Mouse (Mus musculus): ENCODE measurements at regions not wholly inside any gene's neighbourhood (a gene's known extent, or its start where the extent isn't known, plus 50 kb on each side); places are given as distances from the start of the nearest gene placed in this dataset.
"Not testable (repeated sequence)": the region's sequence is repeated elsewhere in the genome, so short reads cannot be mapped to it uniquely, and the experiment has no call there.

GRCm38 (mm10) chr4:23148097-23148849, 660.1 kb upstream of the Pou3f2 start:
- no peak overlapping the region for H3K4me3 ChIP-seq
- H3K27ac ChIP-seq (replicated peaks): no peak overlapping the region
- no peak overlapping the region for H3K4me2 ChIP-seq
- H3K4me1 ChIP-seq: no peaks in the 10 kb centered on the region
- H3K27me3 ChIP-seq (replicated peaks): no peaks in the 10 kb centered on the region
- H3K36me3 ChIP-seq: no peaks in the 10 kb centered on the region
- H3K9me3 ChIP-seq: no peaks in the 10 kb centered on the region
- H3K9ac ChIP-seq: no peak overlapping the region
- no peak for ATAC-seq (ENCODE audit: extremely low read depth, insufficient number of reproducible peaks, low FRiP score, low TSS enrichment)
- 74% methylated on average over 3 of the region's 3 CpGs for WGBS

GRCm38 (mm10) chr4:23133386-23133785, 645.2 kb upstream of the Pou3f2 start:
- Histone ChIP-seq H3K4me2 (no peak overlapping the region), H3K9me3 (no peaks in the 10 kb centered on the region), H3K27ac (replicated peaks) (no peak overlapping the region), H3K4me3 (no peak overlapping the region), H3K4me1 (no peaks in the 10 kb centered on the region), H3K27me3 (replicated peaks) (no peaks in the 10 kb centered on the region), H3K9ac (no peak overlapping the region), H3K36me3 (no peaks in the 10 kb centered on the region)
- 31% methylated on average over 2 of the region's 2 CpGs for WGBS
- no peak for ATAC-seq (ENCODE audit: extremely low read depth, insufficient number of reproducible peaks, low FRiP score, low TSS enrichment)

- ATAC-seq (ENCODE audit: extremely low read depth, insufficient number of reproducible peaks, low FRiP score, low TSS enrichment); H3K27me3 ChIP-seq (replicated peaks); H3K4me3 ChIP-seq; H3K9me3 ChIP-seq; H3K9ac ChIP-seq; H3K4me2 ChIP-seq; H3K4me1 ChIP-seq; H3K27ac ChIP-seq (replicated peaks); H3K36me3 ChIP-seq: not testable (repeated sequence)
- WGBS: 82% methylated on average over 2 of the region's 2 CpGs
Observed at GRCm38 (mm10) chr4:23101452-23101851, 613.3 kb upstream of the Pou3f2 start.

- no peaks in the 10 kb centered on the region for H3K4me1 ChIP-seq
- H3K36me3 ChIP-seq: no peaks in the 10 kb centered on the region
- WGBS: 85% methylated on average over 5 of the region's 5 CpGs
- no peak for ATAC-seq (ENCODE audit: extremely low read depth, insufficient number of reproducible peaks, low FRiP score, low TSS enrichment)
- H3K4me3 ChIP-seq: no peak overlapping the region
- H3K9me3 ChIP-seq: no peaks in the 10 kb centered on the region
- H3K4me2 ChIP-seq: no peak overlapping the region
- no peaks in the 10 kb centered on the region for H3K27me3 ChIP-seq (replicated peaks)
- H3K9ac ChIP-seq: no peak overlapping the region
- H3K27ac ChIP-seq (replicated peaks): no peak overlapping the region
Observed at GRCm38 (mm10) chr4:23079521-23079920, 591.4 kb upstream of the Pou3f2 start.

- no peak overlapping the region for H3K9ac ChIP-seq
Observed at GRCm38 (mm10) chr4:23077603-23078002, 589.4 kb upstream of the Pou3f2 start.

GRCm38 (mm10) chr4:23050701-23051317, 562.6 kb upstream of the Pou3f2 start:
- H3K4me3 ChIP-seq: no peak overlapping the region
- no peaks in the 10 kb centered on the region for H3K36me3 ChIP-seq
- H3K9ac ChIP-seq: no peak overlapping the region
- H3K9me3 ChIP-seq: no peaks in the 10 kb centered on the region
- H3K4me1 ChIP-seq: no peaks in the 10 kb centered on the region
- ATAC-seq (ENCODE audit: extremely low read depth, insufficient number of reproducible peaks, low FRiP score, low TSS enrichment): no peak
- WGBS: 76% methylated on average over 9 of the region's 9 CpGs
- H3K4me2 ChIP-seq: no peak overlapping the region
- H3K27ac ChIP-seq (replicated peaks): no peak overlapping the region
- H3K27me3 ChIP-seq (replicated peaks): no peaks in the 10 kb centered on the region

More at GRCm38 (mm10) chr4:23077603-23078002, 589.4 kb upstream of the Pou3f2 start:
- H3K4me3 ChIP-seq: no peak overlapping the region
- WGBS: 60% methylated on average over 2 of the region's 2 CpGs
- no peaks in the 10 kb centered on the region for H3K4me1 ChIP-seq
- H3K36me3 ChIP-seq: no peaks in the 10 kb centered on the region
- H3K27ac ChIP-seq (replicated peaks): no peak overlapping the region
- no peak for ATAC-seq (ENCODE audit: extremely low read depth, insufficient number of reproducible peaks, low FRiP score, low TSS enrichment)
- no peaks in the 10 kb centered on the region for H3K27me3 ChIP-seq (replicated peaks)
- H3K4me2 ChIP-seq: no peak overlapping the region
- no peaks in the 10 kb centered on the region for H3K9me3 ChIP-seq

- Histone ChIP-seq H3K9me3 (no peaks in the 10 kb centered on the region), H3K4me3 (no peak overlapping the region), H3K27me3 (replicated peaks) (no peaks in the 10 kb centered on the region), H3K4me2 (no peak overlapping the region), H3K36me3 (no peaks in the 10 kb centered on the region), H3K9ac (no peak overlapping the region), H3K4me1 (no peaks in the 10 kb centered on the region), H3K27ac (replicated peaks) (no peak overlapping the region)
- WGBS: 76% methylated on average over 6 of the region's 6 CpGs
- no peak for ATAC-seq (ENCODE audit: extremely low read depth, insufficient number of reproducible peaks, low FRiP score, low TSS enrichment)
Observed at GRCm38 (mm10) chr4:23037784-23038183, 549.6 kb upstream of the Pou3f2 start.

GRCm38 (mm10) chr4:23031271-23031670, 543.1 kb upstream of the Pou3f2 start:
- Histone ChIP-seq H3K36me3 (no peaks in the 10 kb centered on the region), H3K4me1 (no peaks in the 10 kb centered on the region), H3K9me3 (no peaks in the 10 kb centered on the region), H3K4me2 (no peak overlapping the region), H3K9ac (no peak overlapping the region), H3K27ac (replicated peaks) (no peak overlapping the region), H3K4me3 (no peak overlapping the region), H3K27me3 (replicated peaks) (no peaks in the 10 kb centered on the region)
- ATAC-seq (ENCODE audit: extremely low read depth, insufficient number of reproducible peaks, low FRiP score, low TSS enrichment): no peak
- WGBS: 80% methylated on average over 2 of the region's 2 CpGs

- Histone ChIP-seq H3K4me3 (no peak overlapping the region), H3K27ac (replicated peaks) (no peak overlapping the region), H3K4me2 (no peak overlapping the region), H3K9ac (no peak overlapping the region), H3K36me3 (no peaks in the 10 kb centered on the region), H3K9me3 (no peaks in the 10 kb centered on the region), H3K4me1 (peaks cover 7% of the 10 kb centered on the region; the same call in 1 of the 2 replicates), H3K27me3 (replicated peaks) (no peaks in the 10 kb centered on the region)
- ATAC-seq (ENCODE audit: extremely low read depth, insufficient number of reproducible peaks, low FRiP score, low TSS enrichment): no peak
- WGBS: 25% methylated on average over 2 of the region's 2 CpGs
Observed at GRCm38 (mm10) chr4:23022177-23022576, 534.0 kb upstream of the Pou3f2 start.

- WGBS: 59% methylated on average over 2 of the region's 2 CpGs
- no peak overlapping the region for H3K4me2 ChIP-seq
- no peaks in the 10 kb centered on the region for H3K36me3 ChIP-seq
- no peak for ATAC-seq (ENCODE audit: extremely low read depth, insufficient number of reproducible peaks, low FRiP score, low TSS enrichment)
- no peak overlapping the region for H3K27ac ChIP-seq (replicated peaks)
- no peaks in the 10 kb centered on the region for H3K9me3 ChIP-seq
- no peak overlapping the region for H3K4me3 ChIP-seq
- H3K27me3 ChIP-seq (replicated peaks): no peaks in the 10 kb centered on the region
- H3K4me1 ChIP-seq: no peaks in the 10 kb centered on the region
- H3K9ac ChIP-seq: no peak overlapping the region
Observed at GRCm38 (mm10) chr4:23010346-23010745, 522.2 kb upstream of the Pou3f2 start.

GRCm38 (mm10) chr4:23009196-23009595, 521.0 kb upstream of the Pou3f2 start:
- not testable (repeated sequence) for H3K36me3 ChIP-seq; H3K4me3 ChIP-seq; H3K27me3 ChIP-seq (replicated peaks); H3K27ac ChIP-seq (replicated peaks); H3K9me3 ChIP-seq; H3K4me1 ChIP-seq; ATAC-seq (ENCODE audit: extremely low read depth, insufficient number of reproducible peaks, low FRiP score, low TSS enrichment); H3K9ac ChIP-seq; H3K4me2 ChIP-seq
- 56% methylated on average over 3 of the region's 3 CpGs for WGBS

- 60% methylated on average over 4 of the region's 4 CpGs for WGBS
- no peak overlapping the region for H3K9ac ChIP-seq
- H3K27me3 ChIP-seq (replicated peaks): no peaks in the 10 kb centered on the region
- H3K36me3 ChIP-seq: no peaks in the 10 kb centered on the region
- H3K27ac ChIP-seq (replicated peaks): no peak overlapping the region
- no peak overlapping the region for H3K4me3 ChIP-seq
- no peak for ATAC-seq (ENCODE audit: extremely low read depth, insufficient number of reproducible peaks, low FRiP score, low TSS enrichment)
- H3K9me3 ChIP-seq: no peaks in the 10 kb centered on the region
- H3K4me2 ChIP-seq: no peak overlapping the region
- no peaks in the 10 kb centered on the region for H3K4me1 ChIP-seq
Observed at GRCm38 (mm10) chr4:22998994-22999393, 510.8 kb upstream of the Pou3f2 start.

All from heart, embryonic 13.5 days (tissue).